Comparison of ENCODE assay signal across 8 mouse cellular contexts in genomic region chr8:104510134-104510533, GRCm38 (mm10). TPM values are rescaled to one million over a fixed set of nuclear protein-coding genes. Genes with fewer than 3 reads are reported as not detected.
A peak's percentile ranks its signal among the peaks of the same experiment; 100 is the strongest.
DNase-seq lines count a peak whose midpoint lies in the region; ATAC-seq lines count a peak whose summit lies in the region.
"Had no signal": no experiment of that assay in that cellular context is flagged by ENCODE, and none has a peak within 500 bp of the region (broad histone marks: within the 10 kb centered on the region; RNA-seq: fewer than 3 reads in every experiment).

No protein-coding gene starts in this region.

- H3K36me3 ChIP-seq in kidney, embryonic 15.5 days: peaks cover 32% of the 10 kb centered on the region
- H3K36me3 ChIP-seq in forebrain, embryonic 14.5 days (ENCODE audit: control insufficient read depth, insufficient read depth, low read length): peaks cover 26% of the 10 kb centered on the region
- H3K36me3 ChIP-seq in intestine, embryonic 16.5 days (ENCODE audit: control insufficient read depth, insufficient read depth, low read length): 0 out of 2 replicates have a peak, but pooled peaks cover 5% of the 10 kb centered on the region
- H3K36me3 ChIP-seq in neural tube, embryonic 12.5 days: peaks cover 17% of the 10 kb centered on the region

- peak overlapping the region; percentile 99 for H3K4me2 ChIP-seq in kidney, embryonic 15.5 days
- peak overlapping the region; percentile 99 for H3K4me2 ChIP-seq in forebrain, embryonic 14.5 days (ENCODE audit: low read length)
- H3K4me2 ChIP-seq in intestine, embryonic 16.5 days (ENCODE audit: low read depth, low read length): peak overlapping the region; percentile 96; the same call in 1 of the 2 replicates
- H3K4me2 ChIP-seq in neural tube, embryonic 12.5 days (replicated peaks): peak overlapping the region; percentile 100

- H3K27ac ChIP-seq in kidney, embryonic 15.5 days: no peak overlapping the region
- H3K27ac ChIP-seq in forebrain, embryonic 14.5 days (ENCODE audit: low read depth, low read length): no peak overlapping the region
- no peak overlapping the region for H3K27ac ChIP-seq in intestine, embryonic 16.5 days (ENCODE audit: low read length)
- no peak overlapping the region for H3K27ac ChIP-seq in neural tube, embryonic 12.5 days

- WGBS in kidney, embryonic 15.5 days: 79% methylated on average over 3 of the region's 3 CpGs
- WGBS in forebrain, embryonic 14.5 days: 80% methylated on average over 3 of the region's 3 CpGs
- WGBS in intestine, embryonic 16.5 days: 79% methylated on average over 3 of the region's 3 CpGs
- 71% methylated on average over 3 of the region's 3 CpGs for WGBS in neural tube, embryonic 12.5 days

- no peak; the same call in 1 of the 2 replicates for ATAC-seq in kidney, embryonic 15.5 days (replicated peaks; ENCODE audit: low FRiP score)
- ATAC-seq in forebrain, embryonic 14.5 days: 0 out of 2 replicates have a peak, but pooled peaks have one; percentile 15
- ATAC-seq in intestine, embryonic 16.5 days: peak; percentile 22; the same call in 1 of the 2 replicates
- ATAC-seq in neural tube, embryonic 12.5 days (ENCODE audit: low FRiP score, low read depth): no peak

- no peak overlapping the region for H3K9ac ChIP-seq in kidney, embryonic 15.5 days
- no peak overlapping the region for H3K9ac ChIP-seq in forebrain, embryonic 14.5 days (ENCODE audit: low read length)
- H3K9ac ChIP-seq in intestine, embryonic 16.5 days (ENCODE audit: low read depth, low read length): no peak overlapping the region; the same call in 1 of the 2 replicates
- H3K9ac ChIP-seq in neural tube, embryonic 12.5 days: no peak overlapping the region

- no peaks in the 10 kb centered on the region for H3K9me3 ChIP-seq in kidney, embryonic 15.5 days (replicated peaks)
- no peaks in the 10 kb centered on the region for H3K9me3 ChIP-seq in forebrain, embryonic 14.5 days (replicated peaks; ENCODE audit: control insufficient read depth, low read length)
- H3K9me3 ChIP-seq in intestine, embryonic 16.5 days (ENCODE audit: control insufficient read depth, low read length): no peaks in the 10 kb centered on the region
- H3K9me3 ChIP-seq in neural tube, embryonic 12.5 days: no peaks in the 10 kb centered on the region

- H3K27me3 ChIP-seq in kidney, embryonic 15.5 days: no peaks in the 10 kb centered on the region
- H3K27me3 ChIP-seq in forebrain, embryonic 14.5 days (replicated peaks; ENCODE audit: control insufficient read depth, insufficient read depth, low read length): no peaks in the 10 kb centered on the region
- H3K27me3 ChIP-seq in intestine, embryonic 16.5 days (replicated peaks; ENCODE audit: control insufficient read depth, insufficient read depth, low read length): no peaks in the 10 kb centered on the region
- no peaks in the 10 kb centered on the region for H3K27me3 ChIP-seq in neural tube, embryonic 12.5 days (replicated peaks)

- H3K4me1 ChIP-seq in kidney, embryonic 15.5 days: peaks cover 10% of the 10 kb centered on the region; the same call in 1 of the 2 replicates
- peaks cover 3% of the 10 kb centered on the region; the same call in 1 of the 2 replicates for H3K4me1 ChIP-seq in forebrain, embryonic 14.5 days (ENCODE audit: control insufficient read depth, insufficient read depth, low read length)
- peaks cover 2% of the 10 kb centered on the region; the same call in 1 of the 2 replicates for H3K4me1 ChIP-seq in intestine, embryonic 16.5 days (ENCODE audit: control insufficient read depth, insufficient read depth, low read length)
- H3K4me1 ChIP-seq in neural tube, embryonic 12.5 days: peaks cover 10% of the 10 kb centered on the region

- peak overlapping the region; percentile 62; the same call in 1 of the 2 replicates for H3K4me3 ChIP-seq in kidney, embryonic 15.5 days (replicated peaks)
- H3K4me3 ChIP-seq in forebrain, embryonic 14.5 days (ENCODE audit: low read depth, low read length): no peak overlapping the region
- H3K4me3 ChIP-seq in intestine, embryonic 16.5 days (ENCODE audit: low read length): no peak overlapping the region
- H3K4me3 ChIP-seq in neural tube, embryonic 12.5 days: no peak overlapping the region

- DNase-seq in kidney, adult 18-20 months: no peak
- DNase-seq in forebrain, embryonic 14.5 days (ENCODE audit: low spot score): no peak
- no peak for DNase-seq in frontal cortex, adult 2 months (ENCODE audit: extremely low spot score in 1 of 2, low spot score in 1 of 2)
- no peak for DNase-seq in left cerebral cortex, adult 8-10 months (ENCODE audit: low spot score in 2 of 2)

RNA-seq across cellular contexts. Expression of gene Terb1, which starts 0.4 kb away (rescaled TPM):
- 0.32 and 0.48 TPM in 2 replicates for polyA plus RNA-seq in kidney, embryonic 15.5 days (2015; fragmentation: Nextera tagmentation; extraction: Ambion mirVana)
- 0.12 and 0.15 TPM in 2 replicates for polyA plus RNA-seq in forebrain, embryonic 14.5 days (2014; fragmentation: Nextera tagmentation; extraction: Ambion mirVana)
- polyA plus RNA-seq in intestine, embryonic 16.5 days (2015; fragmentation: Nextera tagmentation; extraction: Ambion mirVana): 0.07 and 0.21 TPM in 2 replicates
- polyA plus RNA-seq in neural tube, embryonic 12.5 days (2016; fragmentation: Nextera tagmentation; extraction: Ambion mirVana): 0.18 and 0.27 TPM in 2 replicates
- polyA plus RNA-seq in frontal cortex, adult 2 months (2012; rRNA removed): 0.74 and 0.86 TPM in 2 replicates
- 1 to 10 TPM; 1.8 to 2.4 (median 2.1) TPM for total RNA-seq in left cerebral cortex, adult 8-10 months (2022)
- total RNA-seq: MEL had no signal

RNA-seq across cellular contexts. Expression of gene Nae1, which starts 24.3 kb away (rescaled TPM):
- polyA plus RNA-seq in kidney, embryonic 15.5 days (2015; fragmentation: Nextera tagmentation; extraction: Ambion mirVana): 105 and 115 TPM in 2 replicates
- 130 and 135 TPM in 2 replicates for polyA plus RNA-seq in forebrain, embryonic 14.5 days (2014; fragmentation: Nextera tagmentation; extraction: Ambion mirVana)
- polyA plus RNA-seq in intestine, embryonic 16.5 days (2015; fragmentation: Nextera tagmentation; extraction: Ambion mirVana): 61.2 and 71.3 TPM in 2 replicates
- 112 and 124 TPM in 2 replicates for polyA plus RNA-seq in neural tube, embryonic 12.5 days (2016; fragmentation: Nextera tagmentation; extraction: Ambion mirVana)
- polyA plus RNA-seq in frontal cortex, adult 2 months (2012; rRNA removed): 78.0 and 87.7 TPM in 2 replicates
- total RNA-seq in left cerebral cortex, adult 8-10 months (2022): 10 to 100 TPM; 48.5 to 59.2 (median 55.1) TPM

RNA-seq across cellular contexts. Expression of gene Car7, which starts 24.4 kb away (rescaled TPM):
- 2.3 and 2.4 TPM in 2 replicates for polyA plus RNA-seq in kidney, embryonic 15.5 days (2015; fragmentation: Nextera tagmentation; extraction: Ambion mirVana)
- polyA plus RNA-seq in forebrain, embryonic 14.5 days (2014; fragmentation: Nextera tagmentation; extraction: Ambion mirVana): 1.1 and 1.2 TPM in 2 replicates
- polyA plus RNA-seq in intestine, embryonic 16.5 days (2015; fragmentation: Nextera tagmentation; extraction: Ambion mirVana): 1.2 and 1.4 TPM in 2 replicates
- 1.3 and 1.4 TPM in 2 replicates for polyA plus RNA-seq in neural tube, embryonic 12.5 days (2016; fragmentation: Nextera tagmentation; extraction: Ambion mirVana)
- 41.3 and 42.8 TPM in 2 replicates for polyA plus RNA-seq in frontal cortex, adult 2 months (2012; rRNA removed)
- total RNA-seq in left cerebral cortex, adult 8-10 months (2022): 10 to 100 TPM; 22.8 to 28.3 (median 26.8) TPM

Comparison
In these comparisons a context has a peak if more than half of its experiments do, and no peak if none do; other contexts are left out.
1. ATAC-seq: peak in forebrain, embryonic 14.5 days (single experiment) and intestine, embryonic 16.5 days (single experiment); none in kidney, embryonic 15.5 days (single experiment) and neural tube, embryonic 12.5 days (single experiment).
2. RNA of gene Car7, which starts 24.4 kb away (polyA plus RNA-seq): 41.3 to 42.8 TPM in frontal cortex, adult 2 months; 2.3 to 2.4 TPM in kidney, embryonic 15.5 days, 1.3 to 1.4 TPM in neural tube, embryonic 12.5 days, 1.2 to 1.4 TPM in intestine, embryonic 16.5 days and 1.1 to 1.2 TPM in forebrain, embryonic 14.5 days; every median in the first group is over 10 times any median in the second.
3. Peak in every context shown above with its lines, with median percentiles within 50 percentile points of each other: H3K4me2 ChIP-seq.